Mouse (Mus musculus): ENCODE data around the gene Ptprm. TPM values are rescaled to one million over a fixed set of nuclear protein-coding genes. Genes with fewer than 3 reads are reported as not detected.

The Ptprm gene
- polyA plus RNA-seq, 1 experiment from 2014 or later: 14.3 TPM

- H3K4me1 ChIP-seq: peaks cover 32% of the 10 kb centered on the region
- no peak overlapping the region for H3K9ac ChIP-seq
- H3K27me3 ChIP-seq: no peaks in the 10 kb centered on the region
- WGBS: 54% methylated on average over 18 of the region's 18 CpGs
- H3K9me3 ChIP-seq: no peaks in the 10 kb centered on the region
- peak overlapping the region; percentile 33; the same call in 1 of the 2 replicates for H3K27ac ChIP-seq
- peak overlapping the region; percentile 22; the same call in 1 of the 2 replicates for H3K4me2 ChIP-seq
- no peak overlapping the region for H3K4me3 ChIP-seq
- peak; percentile 44; the same call in 1 of the 2 replicates for ATAC-seq (ENCODE audit: insufficient number of reproducible peaks, insufficient read depth, low FRiP score, low TSS enrichment, low read depth)
- H3K36me3 ChIP-seq: no peaks in the 10 kb centered on the region
Measured at GRCm38 (mm10) chr17:67303326-67304099, 50.7 kb downstream of the Ptprm start.

- no peak overlapping the region for H3K9ac ChIP-seq
- 62% methylated on average over 4 of the region's 4 CpGs for WGBS
- H3K36me3 ChIP-seq: no peaks in the 10 kb centered on the region
- no peaks in the 10 kb centered on the region for H3K27me3 ChIP-seq
- H3K9me3 ChIP-seq: no peaks in the 10 kb centered on the region
- no peak overlapping the region for H3K27ac ChIP-seq
- ATAC-seq (ENCODE audit: insufficient number of reproducible peaks, insufficient read depth, low FRiP score, low TSS enrichment, low read depth): no peak
- no peak overlapping the region for H3K4me3 ChIP-seq
- peaks cover 32% of the 10 kb centered on the region for H3K4me1 ChIP-seq
- H3K4me2 ChIP-seq: no peak overlapping the region
Measured at GRCm38 (mm10) chr17:67302569-67302968, 51.7 kb downstream of the Ptprm start.

- no peaks in the 10 kb centered on the region for H3K9me3 ChIP-seq
- WGBS: 95% methylated on average over 4 of the region's 4 CpGs
- no peak overlapping the region for H3K9ac ChIP-seq
- H3K4me1 ChIP-seq: peaks cover 32% of the 10 kb centered on the region
- no peak overlapping the region for H3K27ac ChIP-seq
- ATAC-seq (ENCODE audit: insufficient number of reproducible peaks, insufficient read depth, low FRiP score, low TSS enrichment, low read depth): no peak
- no peak overlapping the region for H3K4me2 ChIP-seq
- no peaks in the 10 kb centered on the region for H3K27me3 ChIP-seq
- H3K4me3 ChIP-seq: no peak overlapping the region
- no peaks in the 10 kb centered on the region for H3K36me3 ChIP-seq
Measured at GRCm38 (mm10) chr17:67302074-67302473, 52.2 kb downstream of the Ptprm start.

GRCm38 (mm10) chr17:67301367-67301766 is 52.9 kb downstream of the Ptprm start:
- Histone ChIP-seq H3K27ac (no peak overlapping the region), H3K4me1 (peaks cover 29% of the 10 kb centered on the region), H3K36me3 (no peaks in the 10 kb centered on the region), H3K9ac (no peak overlapping the region), H3K27me3 (no peaks in the 10 kb centered on the region), H3K4me3 (no peak overlapping the region), H3K4me2 (no peak overlapping the region), H3K9me3 (no peaks in the 10 kb centered on the region)
- ATAC-seq (ENCODE audit: insufficient number of reproducible peaks, insufficient read depth, low FRiP score, low TSS enrichment, low read depth): no peak
- 92% methylated on average over 4 of the region's 4 CpGs for WGBS

- no peaks in the 10 kb centered on the region for H3K27me3 ChIP-seq
- ATAC-seq (ENCODE audit: insufficient number of reproducible peaks, insufficient read depth, low FRiP score, low TSS enrichment, low read depth): no peak
- H3K9me3 ChIP-seq: no peaks in the 10 kb centered on the region
- no peaks in the 10 kb centered on the region for H3K36me3 ChIP-seq
- no peak overlapping the region for H3K4me2 ChIP-seq
- peaks cover 8% of the 10 kb centered on the region; the same call in 1 of the 2 replicates for H3K4me1 ChIP-seq
- H3K4me3 ChIP-seq: no peak overlapping the region
- H3K9ac ChIP-seq: no peak overlapping the region
- no peak overlapping the region for H3K27ac ChIP-seq
- 68% methylated on average over 9 of the region's 9 CpGs for WGBS
Measured at GRCm38 (mm10) chr17:67298269-67298798, 55.9 kb downstream of the Ptprm start.

- H3K9ac ChIP-seq: no peak overlapping the region
- no peaks in the 10 kb centered on the region for H3K9me3 ChIP-seq
- H3K36me3 ChIP-seq: no peaks in the 10 kb centered on the region
- no peak overlapping the region for H3K4me3 ChIP-seq
- WGBS: 85% methylated on average over 13 of the region's 13 CpGs
- no peak for ATAC-seq (ENCODE audit: insufficient number of reproducible peaks, insufficient read depth, low FRiP score, low TSS enrichment, low read depth)
- H3K4me2 ChIP-seq: no peak overlapping the region
- H3K4me1 ChIP-seq: no peaks in the 10 kb centered on the region
- no peak overlapping the region for H3K27ac ChIP-seq
- no peaks in the 10 kb centered on the region for H3K27me3 ChIP-seq
Measured at GRCm38 (mm10) chr17:67296604-67297595, 57.4 kb downstream of the Ptprm start.

GRCm38 (mm10) chr17:67290662-67291240 is 63.5 kb downstream of the Ptprm start:
- H3K36me3 ChIP-seq: no peaks in the 10 kb centered on the region
- no peak overlapping the region for H3K4me3 ChIP-seq
- H3K27ac ChIP-seq: no peak overlapping the region
- peaks cover 14% of the 10 kb centered on the region for H3K4me1 ChIP-seq
- peak overlapping the region; percentile 32 for H3K4me2 ChIP-seq
- 16% methylated on average over 16 of the region's 16 CpGs for WGBS
- H3K27me3 ChIP-seq: peaks cover 9% of the 10 kb centered on the region
- no peak for ATAC-seq (ENCODE audit: insufficient number of reproducible peaks, insufficient read depth, low FRiP score, low TSS enrichment, low read depth)
- peak overlapping the region; percentile 36; the same call in 1 of the 2 replicates for H3K9ac ChIP-seq
- no peaks in the 10 kb centered on the region for H3K9me3 ChIP-seq

GRCm38 (mm10) chr17:67287501-67287900 is 66.8 kb downstream of the Ptprm start:
- Histone ChIP-seq H3K27ac (no peak overlapping the region), H3K27me3 (peaks cover 9% of the 10 kb centered on the region), H3K4me1 (peaks cover 14% of the 10 kb centered on the region), H3K36me3 (no peaks in the 10 kb centered on the region), H3K9ac (no peak overlapping the region), H3K4me3 (no peak overlapping the region), H3K4me2 (no peak overlapping the region), H3K9me3 (no peaks in the 10 kb centered on the region)
- no peak for ATAC-seq (ENCODE audit: insufficient number of reproducible peaks, insufficient read depth, low FRiP score, low TSS enrichment, low read depth)
- WGBS: 81% methylated on average over 3 of the region's 3 CpGs

GRCm38 (mm10) chr17:67281640-67282170 is 72.6 kb downstream of the Ptprm start:
- WGBS: 17% methylated on average over 13 of the region's 13 CpGs
- Histone ChIP-seq H3K27ac (no peak overlapping the region), H3K36me3 (no peaks in the 10 kb centered on the region), H3K4me2 (no peak overlapping the region), H3K9ac (no peak overlapping the region), H3K4me1 (0 out of 2 replicates have a peak, but pooled peaks cover 6% of the 10 kb centered on the region), H3K4me3 (no peak overlapping the region), H3K27me3 (no peaks in the 10 kb centered on the region), H3K9me3 (no peaks in the 10 kb centered on the region)
- no peak for ATAC-seq (ENCODE audit: insufficient number of reproducible peaks, insufficient read depth, low FRiP score, low TSS enrichment, low read depth)

GRCm38 (mm10) chr17:67277124-67277910 is 76.9 kb downstream of the Ptprm start:
- Histone ChIP-seq H3K36me3 (no peaks in the 10 kb centered on the region), H3K9me3 (no peaks in the 10 kb centered on the region), H3K27me3 (no peaks in the 10 kb centered on the region), H3K27ac (no peak overlapping the region), H3K9ac (no peak overlapping the region), H3K4me1 (peaks cover 16% of the 10 kb centered on the region), H3K4me3 (no peak overlapping the region), H3K4me2 (no peak overlapping the region)
- no peak for ATAC-seq (ENCODE audit: insufficient number of reproducible peaks, insufficient read depth, low FRiP score, low TSS enrichment, low read depth)
- 89% methylated on average over 13 of the region's 13 CpGs for WGBS

All from embryonic facial prominence, embryonic 13.5 days (tissue).